Mouse (Mus musculus) forebrain, embryonic 14.5 days (tissue): ENCODE measurements at regions not wholly inside any gene's neighbourhood (a gene's known extent, or its start where the extent isn't known, plus 50 kb on each side); places are given as distances from the start of the nearest gene placed in this dataset.

Source experiments
- ATAC-seq: fragments of 200-750 bp; cut with Nextera tagmentation; 2 replicates; pipeline ENCODE4 v1.8.0; 2017; ENCODE audit warnings: mild to moderate bottlenecking, moderate library complexity
- DNase-seq: peaks from one replicate; pipeline ENCODE4 v3.0.0-alpha.2; 2015; ENCODE audit warnings: low spot score
- H3K27ac ChIP-seq: fragments of 300-500 bp; sonication (generic); 2 replicates; pipeline ENCODE4 v1.5.1; 2014; ENCODE audit warnings: low read depth, mild to moderate bottlenecking, control low read depth, low read length, moderate library complexity
- H3K27me3 ChIP-seq: fragments of 300-500 bp; sonication (generic); replicated peaks from 2 replicates; pipeline ENCODE4 v1.6.1; 2014; ENCODE audit warnings: low read length, control low read depth, mixed read lengths; ENCODE audit not compliant: control insufficient read depth, insufficient read depth
- H3K36me3 ChIP-seq: fragments of 300-500 bp; sonication (generic); 2 replicates; pipeline ENCODE4 v1.6.1; 2014; ENCODE audit warnings: low read length, control low read depth; ENCODE audit not compliant: control insufficient read depth, insufficient read depth
- H3K4me1 ChIP-seq: fragments of 300-500 bp; sonication (generic); 2 replicates; pipeline ENCODE4 v1.6.1; 2014; ENCODE audit warnings: antibody characterized with exemption, low read length, control low read depth; ENCODE audit not compliant: control insufficient read depth, insufficient read depth
- H3K4me2 ChIP-seq: fragments of 300-500 bp; sonication (generic); 2 replicates; pipeline ENCODE4 v1.6.1; 2014; ENCODE audit warnings: mild to moderate bottlenecking, control low read depth, low read length
- H3K4me3 ChIP-seq: fragments of 300-500 bp; sonication (generic); 2 replicates; pipeline ENCODE4 v1.5.1; 2014; ENCODE audit warnings: low read depth, low read length, control low read depth
- H3K9ac ChIP-seq: fragments of 300-500 bp; sonication (generic); 2 replicates; pipeline ENCODE4 v1.6.1; 2014; ENCODE audit warnings: mild to moderate bottlenecking, low read length, control low read depth, moderate library complexity
- H3K9me3 ChIP-seq: fragments of 300-500 bp; sonication (generic); replicated peaks from 2 replicates; pipeline ENCODE4 v1.6.1; 2016; ENCODE audit warnings: low read length, control low read depth, mixed read lengths; ENCODE audit not compliant: control insufficient read depth
- WGBS: fragments of 180-500 bp; shearing (Covaris S2); extraction: QIAGEN DNeasy Blood & Tissue Kit; methylation state at CpG from one replicate; pipeline ENCODE4 v1.1.7; 2014; 5-methylcytosine and 5-hydroxymethylcytosine counted together

DNA sequence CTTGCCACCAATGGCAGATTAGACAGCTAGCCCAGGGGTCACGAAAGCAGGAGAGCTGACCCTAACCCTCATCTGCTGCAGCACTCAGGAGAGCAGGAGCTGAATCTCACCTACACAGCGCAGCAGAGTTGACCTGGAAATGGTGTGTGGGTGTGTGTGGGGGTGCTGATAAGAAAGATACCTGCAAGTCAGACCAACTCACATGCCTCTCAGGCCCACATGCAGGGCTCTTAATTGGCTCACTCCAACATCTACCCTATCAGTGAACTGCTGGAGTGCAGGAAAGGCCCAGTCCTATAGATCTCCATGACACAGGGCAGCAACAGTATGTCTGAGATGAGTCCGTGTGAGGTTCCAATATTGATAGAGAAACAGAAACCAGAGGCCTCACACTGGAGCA is 355.7 kb downstream of the Ccser2 start:
- Histone ChIP-seq H3K27me3 (no peaks in the 10 kb centered on the region), H3K27ac (no peak overlapping the region), H3K4me1 (no peaks in the 10 kb centered on the region), H3K4me2 (no peak overlapping the region), H3K36me3 (no peaks in the 10 kb centered on the region), H3K9ac (no peak overlapping the region), H3K9me3 (no peaks in the 10 kb centered on the region), H3K4me3 (no peak overlapping the region)
- no peak for DNase-seq
- WGBS = 86% methylated on average over 3 of the region's 3 CpGs
- ATAC-seq = no peak

DNA sequence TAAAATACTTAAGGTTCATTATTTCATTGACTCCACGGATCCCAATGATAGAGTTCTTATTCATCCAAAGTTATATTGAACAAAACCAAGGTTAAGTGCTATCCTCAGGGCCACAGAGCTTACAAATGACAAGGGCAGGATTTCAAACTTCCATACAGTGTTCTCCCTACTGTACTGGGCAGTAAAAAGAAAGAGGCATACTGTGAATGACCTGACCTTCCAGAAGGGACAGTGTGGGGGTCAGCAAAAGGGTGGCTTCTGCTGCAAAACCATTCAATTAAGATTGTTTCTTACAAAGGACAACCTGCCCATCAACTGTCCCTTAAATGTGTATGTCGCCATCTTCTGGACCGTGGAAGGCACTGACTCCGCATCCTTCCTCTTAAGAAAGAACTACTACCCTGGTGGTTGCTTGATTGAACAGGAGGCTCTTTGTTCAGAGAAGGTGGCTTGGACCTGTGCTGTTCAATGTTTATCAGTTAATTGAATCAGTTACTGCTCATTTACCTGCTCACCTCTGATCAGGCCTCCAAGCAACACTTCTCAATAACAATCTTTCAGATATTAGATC is 384.4 kb downstream of the Ccser2 start:
- no peak for ATAC-seq
- Histone ChIP-seq H3K4me1 (no peaks in the 10 kb centered on the region), H3K36me3 (no peaks in the 10 kb centered on the region), H3K27me3 (no peaks in the 10 kb centered on the region), H3K4me2 (no peak overlapping the region), H3K9me3 (no peaks in the 10 kb centered on the region), H3K27ac (no peak overlapping the region), H3K9ac (no peak overlapping the region), H3K4me3 (no peak overlapping the region)
- DNase-seq = peak; percentile 35
- WGBS = 50% methylated on average over 4 of the region's 4 CpGs

DNA sequence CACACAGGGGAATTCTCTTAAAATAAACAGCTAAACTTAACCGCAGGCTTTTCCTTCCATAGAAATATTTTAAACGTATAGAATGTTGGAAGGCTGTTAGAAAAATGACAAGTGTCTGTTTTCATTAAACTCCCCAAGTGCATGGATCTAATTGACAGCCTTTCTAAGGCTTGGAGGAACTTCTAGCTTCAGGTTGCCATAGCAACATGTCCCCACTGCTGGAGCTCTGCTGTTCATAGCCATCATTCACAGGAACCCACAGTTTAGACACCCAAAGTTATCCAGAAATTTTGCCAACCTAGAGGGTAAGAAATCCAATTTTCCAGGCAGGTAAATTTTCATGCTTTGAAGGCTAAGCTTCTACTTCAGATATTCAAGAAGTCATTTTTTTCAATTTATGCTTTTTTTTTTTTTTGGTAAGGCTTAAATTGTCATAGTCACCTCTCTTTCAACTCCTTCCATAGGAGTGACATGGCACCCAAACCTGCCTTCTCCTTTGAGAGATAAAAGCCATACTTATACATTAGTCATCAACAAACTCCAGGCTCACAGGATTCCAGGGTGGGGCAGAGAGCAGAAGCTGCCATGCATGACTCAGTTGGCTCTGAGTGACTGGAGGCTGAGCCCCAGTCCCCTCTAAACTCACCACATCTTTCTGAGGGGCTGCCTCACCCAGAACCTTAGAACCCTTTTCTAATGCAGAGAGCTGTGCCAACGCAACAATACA is 385.1 kb downstream of the Ccser2 start:
- Histone ChIP-seq H3K4me1 (no peaks in the 10 kb centered on the region), H3K27me3 (no peaks in the 10 kb centered on the region), H3K27ac (no peak overlapping the region), H3K4me3 (no peak overlapping the region), H3K9me3 (no peaks in the 10 kb centered on the region), H3K36me3 (no peaks in the 10 kb centered on the region), H3K4me2 (no peak overlapping the region), H3K9ac (no peak overlapping the region)
- WGBS = 81% methylated on average over 3 of the region's 3 CpGs
- DNase-seq = peak; percentile 49
- no peak for ATAC-seq

DNA sequence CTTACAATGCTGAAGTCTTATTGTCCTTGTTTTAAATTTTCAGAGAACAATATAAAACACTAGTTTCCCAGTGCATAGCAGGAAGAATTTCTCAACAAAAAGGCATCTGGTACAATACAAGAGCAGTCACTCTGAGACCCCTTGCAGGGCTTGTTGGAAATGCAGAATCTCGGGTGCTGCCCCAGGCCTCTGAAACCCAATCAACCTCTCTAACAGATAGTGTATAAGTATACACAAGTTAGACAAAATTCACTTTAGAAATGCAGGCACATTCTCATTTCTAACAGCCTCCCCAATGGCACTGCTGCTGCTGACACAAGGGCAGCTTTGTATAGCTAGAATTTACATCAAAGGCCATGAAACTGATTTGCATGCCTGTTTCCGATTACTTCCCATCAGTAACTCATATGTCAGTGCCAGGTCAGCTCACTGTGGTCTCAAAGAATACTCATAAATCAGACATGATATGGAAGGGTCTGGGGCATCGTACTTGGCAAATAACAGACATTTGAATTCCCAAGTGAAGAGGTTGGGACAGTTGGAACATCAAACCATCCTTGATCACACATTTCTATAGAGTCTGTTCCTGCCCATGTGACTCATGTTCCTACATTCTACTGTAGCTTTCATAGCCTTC is 405.2 kb downstream of the Ccser2 start:
- ATAC-seq (no peak), DNase-seq (no peak)
- H3K4me2 ChIP-seq = no peak overlapping the region
- H3K27me3 ChIP-seq = no peaks in the 10 kb centered on the region
- H3K4me3 ChIP-seq = no peak overlapping the region
- H3K27ac ChIP-seq = no peak overlapping the region
- no peaks in the 10 kb centered on the region for H3K36me3 ChIP-seq
- H3K9me3 ChIP-seq = no peaks in the 10 kb centered on the region
- 66% methylated on average over 3 of the region's 3 CpGs for WGBS
- no peaks in the 10 kb centered on the region for H3K4me1 ChIP-seq
- H3K9ac ChIP-seq = no peak overlapping the region

DNA sequence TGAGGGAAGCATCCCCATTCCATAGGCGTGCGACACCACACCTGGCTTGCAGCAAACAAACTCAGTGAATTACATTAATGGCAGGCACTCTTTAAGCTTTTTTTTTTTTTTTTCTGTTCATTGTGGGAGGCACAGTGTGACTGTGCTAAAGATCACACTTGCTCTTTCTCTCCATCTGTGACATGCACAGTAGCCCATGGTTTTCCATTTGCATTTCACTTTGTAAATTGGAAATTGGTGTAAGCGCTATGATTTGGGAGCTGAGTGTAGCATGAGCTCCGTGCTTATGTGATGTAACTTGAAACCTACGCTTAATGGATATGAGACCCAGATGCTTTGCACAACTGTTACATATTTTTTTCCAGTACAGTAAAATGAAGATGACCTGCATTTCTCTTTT is 431.2 kb downstream of the Ccser2 start:
- H3K4me2 ChIP-seq = no peak overlapping the region
- H3K27me3 ChIP-seq = no peaks in the 10 kb centered on the region
- no peaks in the 10 kb centered on the region for H3K4me1 ChIP-seq
- H3K4me3 ChIP-seq = no peak overlapping the region
- ATAC-seq = no peak
- H3K9me3 ChIP-seq = no peaks in the 10 kb centered on the region
- H3K9ac ChIP-seq = no peak overlapping the region
- 84% methylated on average over 5 of the region's 5 CpGs for WGBS
- no peaks in the 10 kb centered on the region for H3K36me3 ChIP-seq
- no peak for DNase-seq
- H3K27ac ChIP-seq = no peak overlapping the region

DNA sequence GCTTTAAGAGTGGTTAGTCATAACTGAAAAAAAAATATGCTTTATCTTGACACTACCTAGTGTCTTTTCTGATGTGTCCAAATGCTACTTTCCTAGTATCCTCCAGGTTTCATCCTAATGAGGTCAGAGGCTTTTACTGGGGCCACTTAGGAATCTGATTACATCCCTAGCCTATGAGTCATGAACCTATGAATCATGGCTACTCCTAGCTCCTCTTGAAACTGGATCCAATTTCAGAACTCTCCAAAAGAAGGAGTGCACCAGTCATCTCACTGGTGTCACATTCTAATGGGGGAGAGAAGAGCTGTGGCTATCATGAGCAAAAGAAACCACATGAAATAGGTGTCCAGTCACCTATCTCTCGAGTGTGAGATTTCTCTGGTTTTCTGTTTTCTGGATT is 432.6 kb downstream of the 4930474N05Rik start:
- Histone ChIP-seq H3K4me3 (no peak overlapping the region), H3K27me3 (no peaks in the 10 kb centered on the region), H3K27ac (no peak overlapping the region), H3K9me3 (no peaks in the 10 kb centered on the region), H3K36me3 (no peaks in the 10 kb centered on the region), H3K4me1 (no peaks in the 10 kb centered on the region), H3K4me2 (no peak overlapping the region), H3K9ac (no peak overlapping the region)
- ATAC-seq (no peak), DNase-seq (no peak)
- 85% methylated on average over 1 of the region's 1 CpGs for WGBS

DNA sequence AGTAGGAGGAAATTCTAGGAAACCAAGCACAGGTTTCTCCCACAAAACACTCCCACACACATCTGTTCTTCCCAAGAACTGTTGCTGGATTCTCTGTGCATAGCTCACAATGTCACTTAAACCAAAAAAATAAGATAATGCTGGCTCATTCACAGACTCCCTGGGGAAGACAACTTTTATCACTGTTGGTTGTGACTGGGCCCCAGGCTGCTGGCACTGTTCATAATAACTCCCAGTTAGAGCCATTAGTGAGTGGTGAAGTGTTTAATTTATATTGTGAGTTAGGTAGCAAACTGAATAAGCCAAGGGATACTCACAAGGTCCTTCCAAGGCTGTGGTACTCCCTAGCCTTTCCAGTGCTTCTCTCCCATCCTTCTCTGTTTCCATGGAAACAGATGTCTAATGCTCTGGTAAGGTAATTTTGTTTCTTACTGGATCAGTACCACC is 430.9 kb downstream of the 4930474N05Rik start:
- Histone ChIP-seq H3K27me3 (no peaks in the 10 kb centered on the region), H3K27ac (no peak overlapping the region), H3K9ac (no peak overlapping the region), H3K9me3 (no peaks in the 10 kb centered on the region), H3K4me2 (no peak overlapping the region), H3K36me3 (no peaks in the 10 kb centered on the region), H3K4me3 (no peak overlapping the region), H3K4me1 (no peaks in the 10 kb centered on the region)
- ATAC-seq (no peak), DNase-seq (peak; percentile 1)

DNA sequence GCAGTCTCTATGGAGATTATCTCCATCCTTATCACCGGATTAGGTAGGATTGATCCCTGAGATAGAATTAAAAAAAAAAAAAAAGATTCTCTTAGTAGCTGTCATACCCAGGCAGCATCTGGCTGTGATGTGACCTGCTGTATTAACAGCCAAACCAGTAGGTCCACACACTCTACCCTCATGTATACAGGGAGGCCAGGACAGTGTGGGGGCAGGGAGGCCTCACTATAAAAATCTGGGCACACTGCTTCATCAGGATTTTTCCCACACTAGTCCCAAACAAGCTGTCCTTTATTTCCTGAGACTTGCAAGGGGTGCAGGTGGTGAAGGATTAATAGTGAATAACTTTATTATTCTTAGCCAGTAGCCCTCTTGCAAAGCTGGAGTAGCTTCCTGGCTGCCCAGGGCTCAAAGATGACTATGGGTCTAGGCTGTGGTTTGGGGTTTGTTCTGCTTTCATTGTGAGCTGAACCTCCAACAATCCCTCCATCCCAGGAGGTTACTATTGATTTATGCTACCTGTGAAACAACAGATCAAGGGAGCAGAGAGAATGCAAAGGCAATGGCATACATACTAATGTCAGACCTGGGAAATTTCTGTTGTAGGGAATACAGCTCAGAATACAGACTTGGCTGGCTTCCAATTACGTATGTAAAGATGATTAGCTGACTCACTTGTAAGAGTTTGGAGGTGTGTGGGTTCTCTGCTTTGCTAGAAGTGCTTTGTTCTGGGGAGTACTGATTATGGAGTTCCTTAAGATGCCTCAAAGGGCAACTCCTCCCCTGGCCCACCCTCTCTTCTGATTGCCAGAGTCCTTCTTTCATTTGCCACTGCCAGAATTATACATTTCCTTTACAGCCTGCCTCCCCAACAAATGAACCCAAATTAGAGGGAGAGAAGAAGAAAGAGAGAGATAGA is 407.6 kb downstream of the 4930474N05Rik start:
- H3K9ac ChIP-seq = no peak overlapping the region
- H3K4me3 ChIP-seq = no peak overlapping the region
- no peaks in the 10 kb centered on the region for H3K27me3 ChIP-seq
- no peaks in the 10 kb centered on the region for H3K9me3 ChIP-seq
- H3K4me2 ChIP-seq = no peak overlapping the region
- DNase-seq = peak; percentile 4
- WGBS = 50% methylated on average over 2 of the region's 2 CpGs
- no peaks in the 10 kb centered on the region for H3K4me1 ChIP-seq
- H3K27ac ChIP-seq = no peak overlapping the region
- H3K36me3 ChIP-seq = no peaks in the 10 kb centered on the region
- no peak for ATAC-seq
